Mouse (Mus musculus): ENCODE measurements around the gene Fam122b. TPM values are rescaled to one million over a fixed set of nuclear protein-coding genes. Genes with fewer than 3 reads are reported as not detected.

The Fam122b gene
- polyA plus RNA-seq, 1 experiment from 2014 or later = 6.5 TPM

Other genes starting within 250 kb of the Fam122b start
- 1.0 and 1.4 TPM in 2 replicates for gene Plac1, start 29.7 kb downstream of the Fam122b start, polyA plus RNA-seq (2016; fragmentation: Nextera tagmentation; extraction: Ambion mirVana)
- gene Fam122c, start 3.6 kb upstream of the Fam122b start, polyA plus RNA-seq (2016; fragmentation: Nextera tagmentation; extraction: Ambion mirVana) = not detected in 2 replicates
- 53.4 and 57.3 TPM in 2 replicates for gene Mospd1, start 100.7 kb upstream of the Fam122b start, polyA plus RNA-seq (2016; fragmentation: Nextera tagmentation; extraction: Ambion mirVana)
- not detected in 2 replicates for gene Etd, start 165.1 kb upstream of the Fam122b start, polyA plus RNA-seq (2016; fragmentation: Nextera tagmentation; extraction: Ambion mirVana)